Mouse (Mus musculus) midbrain, postnatal 0 days (tissue): ENCODE measurements at regions not wholly inside any gene's neighbourhood (a gene's known extent, or its start where the extent isn't known, plus 50 kb on each side); places are given as distances from the start of the nearest gene placed in this dataset.

ENCODE experiments used
- ATAC-seq: fragments of 200-750 bp; cut with Nextera tagmentation; 2 replicates; pipeline ENCODE4 v1.8.0; 2017; ENCODE audit warnings: moderate number of reproducible peaks, mild to moderate bottlenecking, moderate TSS enrichment, moderate library complexity; ENCODE audit not compliant: low FRiP score
- DNase-seq: peaks from one replicate; pipeline ENCODE4 v3.0.0-alpha.2; 2015; ENCODE audit warnings: low spot score
- H3K27ac ChIP-seq: fragments of 300-500 bp; sonication (generic); 2 replicates; pipeline ENCODE4 v1.5.1; 2014; ENCODE audit warnings: low read depth, mild to moderate bottlenecking, low read length, mixed read lengths
- H3K27me3 ChIP-seq: fragments of 300-500 bp; sonication (generic); 2 replicates; pipeline ENCODE4 v1.6.1; 2014; ENCODE audit warnings: low read length, control low read depth, mixed read lengths; ENCODE audit not compliant: insufficient read depth
- H3K36me3 ChIP-seq: fragments of 300-500 bp; sonication (generic); 2 replicates; pipeline ENCODE4 v1.6.1; 2014; ENCODE audit warnings: low read length, control low read depth, mixed read lengths; ENCODE audit not compliant: insufficient read depth
- H3K4me1 ChIP-seq: fragments of 300-500 bp; sonication (generic); 2 replicates; pipeline ENCODE4 v1.6.1; 2014; ENCODE audit warnings: mild to moderate bottlenecking, control low read depth, antibody characterized with exemption, low read length, mixed read lengths; ENCODE audit not compliant: insufficient read depth
- H3K4me2 ChIP-seq: fragments of 300-500 bp; sonication (generic); 2 replicates; pipeline ENCODE4 v1.6.1; 2014; ENCODE audit warnings: low read depth, mild to moderate bottlenecking, low read length, mixed read lengths; ENCODE audit not compliant: poor library complexity, severe bottlenecking
- H3K4me3 ChIP-seq: fragments of 300-500 bp; sonication (generic); 2 replicates; pipeline ENCODE4 v1.5.1; 2014; ENCODE audit warnings: low read depth, mild to moderate bottlenecking, low read length, moderate library complexity
- H3K9ac ChIP-seq: fragments of 300-500 bp; sonication (generic); replicated peaks from 2 replicates; pipeline ENCODE4 v1.6.1; 2014; ENCODE audit warnings: mild to moderate bottlenecking, low read length, moderate library complexity, mixed read lengths; ENCODE audit not compliant: poor library complexity, severe bottlenecking
- H3K9me3 ChIP-seq: fragments of 300-500 bp; sonication (generic); 2 replicates; pipeline ENCODE4 v1.6.1; 2016; ENCODE audit warnings: low read length, control low read depth
- CTCF ChIP-seq: IDR thresholded peaks from 2 replicates; pipeline ENCODE4 v1.5.1; 2016; ENCODE audit warnings: antibody characterized with exemption, mild to moderate bottlenecking
- WGBS: fragments of 180-500 bp; shearing (Covaris S2); extraction: QIAGEN DNeasy Blood & Tissue Kit; methylation state at CpG from one replicate; pipeline ENCODE4 v1.1.7; 2014; 5-methylcytosine and 5-hydroxymethylcytosine counted together

- Histone ChIP-seq H3K9me3 (no peaks in the 10 kb centered on the region), H3K4me1 (no peaks in the 10 kb centered on the region), H3K27me3 (no peaks in the 10 kb centered on the region), H3K27ac (no peak overlapping the region), H3K9ac (no peak overlapping the region), H3K4me3 (no peak overlapping the region), H3K4me2 (no peak overlapping the region), H3K36me3 (no peaks in the 10 kb centered on the region)
- TF ChIP-seq CTCF: no peak
- no peak for DNase-seq
- WGBS: 81% methylated on average over 4 of the region's 4 CpGs
- ATAC-seq: no peak
Measured at GRCm38 (mm10) chr11:21024111-21024510, 67.0 kb upstream of the Peli1 start.

- Histone ChIP-seq H3K4me3 (no peak overlapping the region), H3K36me3 (no peaks in the 10 kb centered on the region), H3K4me1 (no peaks in the 10 kb centered on the region), H3K27me3 (no peaks in the 10 kb centered on the region), H3K27ac (no peak overlapping the region), H3K9ac (no peak overlapping the region), H3K9me3 (no peaks in the 10 kb centered on the region), H3K4me2 (no peak overlapping the region)
- 65% methylated on average over 2 of the region's 2 CpGs for WGBS
- ATAC-seq (no peak), DNase-seq (no peak)
- no peak for TF ChIP-seq CTCF
Measured at GRCm38 (mm10) chr11:21024521-21024920, 66.6 kb upstream of the Peli1 start.

- H3K4me2 ChIP-seq: no peak overlapping the region
- 90% methylated on average over 4 of the region's 4 CpGs for WGBS
- ATAC-seq (no peak), DNase-seq (no peak)
- no peak overlapping the region for H3K4me3 ChIP-seq
- no peaks in the 10 kb centered on the region for H3K36me3 ChIP-seq
- no peak overlapping the region for H3K27ac ChIP-seq
- no peaks in the 10 kb centered on the region for H3K9me3 ChIP-seq
- no peak for TF ChIP-seq CTCF
- no peaks in the 10 kb centered on the region for H3K4me1 ChIP-seq
- no peaks in the 10 kb centered on the region for H3K27me3 ChIP-seq
- H3K9ac ChIP-seq: no peak overlapping the region
Measured at GRCm38 (mm10) chr11:21027299-21027698, 63.8 kb upstream of the Peli1 start.

- H3K4me1 ChIP-seq: no peaks in the 10 kb centered on the region
- H3K27ac ChIP-seq: no peak overlapping the region
- no peak overlapping the region for H3K9ac ChIP-seq
- WGBS: 96% methylated on average over 6 of the region's 6 CpGs
- H3K4me3 ChIP-seq: no peak overlapping the region
- TF ChIP-seq CTCF: no peak
- no peaks in the 10 kb centered on the region for H3K27me3 ChIP-seq
- H3K9me3 ChIP-seq: no peaks in the 10 kb centered on the region
- no peak overlapping the region for H3K4me2 ChIP-seq
- ATAC-seq (no peak), DNase-seq (no peak)
- no peaks in the 10 kb centered on the region for H3K36me3 ChIP-seq
Measured at GRCm38 (mm10) chr11:21030362-21030761, 60.7 kb upstream of the Peli1 start.

- no peak overlapping the region for H3K4me2 ChIP-seq
- no peak for TF ChIP-seq CTCF
- H3K27me3 ChIP-seq: no peaks in the 10 kb centered on the region
- 89% methylated on average over 2 of the region's 2 CpGs for WGBS
- H3K36me3 ChIP-seq: no peaks in the 10 kb centered on the region
- H3K4me3 ChIP-seq: no peak overlapping the region
- ATAC-seq (no peak), DNase-seq (no peak)
- H3K9ac ChIP-seq: no peak overlapping the region
- no peak overlapping the region for H3K27ac ChIP-seq
- H3K4me1 ChIP-seq: 0 out of 2 replicates have a peak, but pooled peaks cover 4% of the 10 kb centered on the region
- no peaks in the 10 kb centered on the region for H3K9me3 ChIP-seq
Measured at GRCm38 (mm10) chr11:21031816-21032215, 59.3 kb upstream of the Peli1 start.

GRCm38 (mm10) chr11:21033234-21033822 lies 57.8 kb upstream of the Peli1 start:
- no peak overlapping the region for H3K9ac ChIP-seq
- WGBS: 83% methylated on average over 14 of the region's 14 CpGs
- no peak for TF ChIP-seq CTCF
- no peaks in the 10 kb centered on the region for H3K36me3 ChIP-seq
- no peak overlapping the region for H3K4me3 ChIP-seq
- no peak for DNase-seq
- H3K4me2 ChIP-seq: no peak overlapping the region
- H3K27me3 ChIP-seq: no peaks in the 10 kb centered on the region
- H3K9me3 ChIP-seq: no peaks in the 10 kb centered on the region
- H3K27ac ChIP-seq: no peak overlapping the region
- 0 out of 2 replicates have a peak, but pooled peaks cover 4% of the 10 kb centered on the region for H3K4me1 ChIP-seq
- no peak for ATAC-seq
